Mouse (Mus musculus) ES-Bruce4 (cell line): ENCODE results near the gene C1ra.

Experiments
- CTCF ChIP-seq: IDR thresholded peaks from one replicate; pipeline ENCODE4 v1.8.1; 2011; ENCODE audit warnings: low read depth, low read length
- EP300 ChIP-seq: IDR thresholded peaks from 2 replicates; pipeline ENCODE4 v1.6.1; 2011; ENCODE audit warnings: low read depth, low read length; ENCODE audit not compliant: insufficient read depth
- POLR2A ChIP-seq: IDR thresholded peaks from one replicate; pipeline ENCODE4 v1.8.1; 2011; ENCODE audit warnings: low read length; ENCODE audit not compliant: insufficient read depth

- TF ChIP-seq POLR2A, result no peak
- no peak for TF ChIP-seq CTCF
- no peak for TF ChIP-seq EP300
Observed at GRCm38 (mm10) chr6:124502021-124502420, 10.2 kb upstream of the C1ra start.
